Mouse (Mus musculus): ENCODE data around the gene Rom1.

- no peak for TF ChIP-seq POLR2A (IDR thresholded peaks at IDR 0.05; ENCODE audit: insufficient read length, low read depth)
- TF ChIP-seq CEBPB (IDR thresholded peaks at IDR 0.05; ENCODE audit: insufficient read depth, poor library complexity, severe bottlenecking), result no peak
- TF ChIP-seq TCF3 (IDR thresholded peaks at IDR 0.05; ENCODE audit: insufficient read length, low read depth), result no peak
- no peak for TF ChIP-seq MYOG (IDR thresholded peaks at IDR 0.05; ENCODE audit: control insufficient read depth in 1 of 3, insufficient read depth in 1 of 3, insufficient read length in 2 of 3, low read depth in 2 of 3)
- TF ChIP-seq MAX (IDR thresholded peaks at IDR 0.05; ENCODE audit: low read depth), result no peak
- TF ChIP-seq USF1 (IDR thresholded peaks at IDR 0.05; ENCODE audit: low read depth), result no peak
- TF ChIP-seq E2F4 (IDR thresholded peaks at IDR 0.05; ENCODE audit: insufficient read depth), result no peak
- TF ChIP-seq TCF12 (IDR thresholded peaks at IDR 0.05; ENCODE audit: insufficient read depth, poor library complexity, severe bottlenecking), result no peak
- TF ChIP-seq POLR2AphosphoS2 (IDR thresholded peaks at IDR 0.05; ENCODE audit: insufficient read length, low read depth), result no peak
- no peak for TF ChIP-seq SRF (IDR thresholded peaks at IDR 0.05; ENCODE audit: control insufficient read depth, insufficient read length, low read depth)
- no peak for TF ChIP-seq MYOD1 (IDR thresholded peaks at IDR 0.05; ENCODE audit: control insufficient read depth in 1 of 3, insufficient read length in 2 of 3, low read depth in 2 of 3)
- no peak for TF ChIP-seq REST (IDR thresholded peaks at IDR 0.05; ENCODE audit: insufficient read depth, insufficient read length)
Observed at GRCm38 (mm10) chr19:8899079-8899478, 30.1 kb downstream of the Rom1 start.

Measured in myocyte (in vitro differentiated cells).